Mouse (Mus musculus): ENCODE measurements around the gene Erg. TPM values are rescaled to one million over a fixed set of nuclear protein-coding genes. Genes with fewer than 3 reads are reported as not detected.

Gene Erg
- 1 to 10 TPM; 6.8 to 9.2 TPM for total RNA-seq (2021)
- long read RNA-seq, experiment 1, partial matches to known transcripts = 0 of 1 reads
- long read RNA-seq, experiment 1, other reads (novel, unspliced or antisense) = 1 of 1 reads
- long read RNA-seq, experiment 2, partial matches to known transcripts = 0 of 1 reads
- long read RNA-seq, experiment 2, other reads (novel, unspliced or antisense) = 0 of 1 reads

DNA sequence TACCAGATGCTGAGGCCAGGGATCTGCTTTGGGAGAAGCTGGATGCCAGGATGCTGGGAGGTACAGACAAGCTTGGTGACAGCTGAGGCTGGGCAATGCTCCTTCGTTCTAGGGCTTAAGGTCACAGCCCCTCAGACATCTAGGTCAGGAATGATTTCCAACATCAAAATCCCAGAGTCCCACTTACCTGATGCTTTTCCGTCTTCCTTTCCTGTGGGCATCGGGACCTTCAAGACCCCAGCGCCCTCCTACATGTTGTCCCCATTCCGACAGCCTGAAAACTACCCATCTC, at the start of gene Erg:
Gene Erg (minus strand): TSS at position 283 of the 292 bp plus-strand sequence.
- no peak for DNase-seq (ENCODE audit: low spot score)

GRCm38 (mm10) chr16:95631816-95632215, 45.4 kb upstream of the Erg start:
- no peak for DNase-seq (ENCODE audit: low spot score)

GRCm38 (mm10) chr16:95623876-95624770, 37.7 kb upstream of the Erg start:
- DNase-seq (ENCODE audit: low spot score) = no peak

DNA sequence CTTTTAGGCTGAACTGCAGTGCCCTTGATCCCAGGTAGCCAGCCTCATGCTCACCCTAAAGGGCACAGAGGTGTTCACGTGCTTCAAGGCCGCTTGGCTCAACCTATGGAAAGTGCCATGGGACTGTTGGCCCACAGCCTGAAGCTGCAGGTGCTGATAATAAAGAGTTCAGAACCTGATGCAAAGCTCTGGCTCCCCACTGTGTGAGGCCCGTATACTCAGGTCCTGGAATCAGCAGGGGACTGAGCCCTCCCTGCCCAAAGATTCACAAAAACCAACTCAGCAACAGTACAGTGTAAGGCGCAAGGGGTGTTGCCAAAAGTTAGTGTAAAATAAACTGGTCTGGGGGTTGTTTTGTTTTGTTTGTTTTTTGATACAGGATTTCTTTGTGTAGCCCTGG, 36.7 kb upstream of the Erg start:
- no peak for DNase-seq (ENCODE audit: low spot score)

DNA sequence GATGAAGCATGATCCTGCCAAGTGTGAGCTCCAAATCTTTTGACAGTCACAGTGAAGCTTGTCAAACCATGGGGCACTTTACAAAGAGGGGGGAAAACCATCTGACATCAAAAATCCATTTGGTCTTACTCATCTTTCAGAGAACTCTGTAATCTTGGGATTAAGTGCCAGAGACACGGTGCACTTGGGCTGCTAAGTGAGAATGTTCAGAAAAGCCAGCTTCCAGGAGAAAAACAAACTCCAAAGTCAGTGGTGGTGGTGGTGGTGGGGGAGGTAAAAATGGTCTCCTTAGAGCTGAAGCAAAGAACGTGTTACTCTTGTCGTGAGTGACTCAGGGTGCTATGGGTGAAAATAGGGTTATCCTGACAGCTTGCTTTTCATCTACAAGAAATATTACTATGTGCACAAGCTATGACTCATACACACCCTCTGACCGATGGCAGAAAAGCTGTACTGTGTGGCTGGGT, 33.5 kb upstream of the Erg start:
- no peak for DNase-seq (ENCODE audit: low spot score)

GRCm38 (mm10) chr16:95618206-95618605, 31.8 kb upstream of the Erg start:
- no peak for DNase-seq (ENCODE audit: low spot score)

GRCm38 (mm10) chr16:95617720-95618119, 31.3 kb upstream of the Erg start:
- no peak for DNase-seq (ENCODE audit: low spot score)

DNA sequence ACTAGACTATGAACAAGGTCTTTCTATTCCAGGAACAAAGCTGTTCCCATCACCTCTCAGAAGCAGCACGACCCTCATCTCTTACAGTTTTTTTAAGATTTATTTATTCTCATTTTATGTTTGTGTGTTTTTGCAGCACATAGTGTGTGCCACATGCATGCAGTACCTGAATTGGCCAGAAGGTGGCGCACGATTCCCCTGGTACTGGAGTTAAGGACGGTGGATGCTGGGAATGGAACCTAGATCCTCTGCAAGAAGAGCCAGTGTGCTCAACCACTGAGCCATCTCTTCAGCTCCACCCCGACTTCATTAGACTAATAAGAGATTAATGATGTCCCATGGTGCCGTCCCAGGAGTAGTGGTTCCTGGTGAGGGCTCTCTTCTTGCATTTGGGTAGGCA, 29.2 kb upstream of the Erg start:
- DNase-seq (ENCODE audit: low spot score) = peak; percentile 12

DNA sequence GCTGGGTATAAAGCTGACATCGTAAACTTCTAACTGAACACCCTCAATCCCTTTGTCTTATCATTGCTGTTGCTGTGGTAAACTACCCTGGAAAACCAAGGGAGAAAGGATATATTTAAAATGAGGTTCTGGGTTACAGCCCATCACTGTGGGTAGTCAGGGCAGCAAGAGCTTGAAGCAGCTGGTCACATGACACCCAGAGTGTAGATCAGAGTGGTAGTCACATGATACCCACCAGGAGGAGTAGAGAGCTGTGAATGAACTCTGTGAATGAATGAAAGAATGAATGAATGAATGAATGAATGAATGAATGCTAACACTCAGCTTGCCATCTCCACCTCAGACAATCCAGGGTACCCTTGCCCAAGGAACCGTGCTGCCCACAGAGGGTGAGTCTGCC, 28.1 kb upstream of the Erg start:
- DNase-seq (ENCODE audit: low spot score) = no peak

DNA sequence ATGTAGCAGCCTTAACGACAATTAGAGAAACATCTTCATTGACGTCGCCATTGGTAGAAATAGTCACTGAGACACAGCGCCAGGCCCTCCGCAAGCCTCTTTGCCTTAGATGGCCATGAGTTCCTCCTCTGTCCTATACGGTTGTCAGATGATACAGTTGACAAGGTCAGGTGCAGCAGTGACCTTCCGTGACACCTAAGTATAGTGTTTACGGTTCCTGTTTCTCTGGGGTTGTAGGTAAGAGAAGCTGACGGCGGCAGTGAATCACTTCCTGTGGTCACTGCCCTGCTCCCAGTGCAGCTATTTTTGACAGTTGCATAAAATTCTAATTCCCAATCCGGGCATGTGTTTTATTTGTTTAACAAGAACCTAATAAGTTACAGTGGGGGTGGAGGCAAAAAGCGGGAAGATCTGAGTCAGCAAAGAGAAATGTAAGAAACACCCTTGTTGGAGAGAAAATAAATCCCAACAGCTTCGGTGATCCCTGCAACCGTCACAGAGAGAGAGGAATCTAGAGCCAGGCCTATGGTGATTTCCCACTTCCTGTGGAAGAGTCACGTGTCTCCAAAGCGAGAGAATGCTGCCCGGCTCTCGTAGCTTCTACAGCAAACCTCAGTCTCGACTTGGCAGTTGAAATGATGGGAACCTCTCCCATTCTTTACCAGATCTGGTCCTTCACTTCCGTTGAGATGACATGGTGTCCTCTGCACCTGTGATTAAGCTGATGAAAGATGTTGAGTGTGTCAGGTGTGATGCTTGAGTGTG, 25.8 kb upstream of the Erg start:
- DNase-seq (ENCODE audit: low spot score) = no peak

DNA sequence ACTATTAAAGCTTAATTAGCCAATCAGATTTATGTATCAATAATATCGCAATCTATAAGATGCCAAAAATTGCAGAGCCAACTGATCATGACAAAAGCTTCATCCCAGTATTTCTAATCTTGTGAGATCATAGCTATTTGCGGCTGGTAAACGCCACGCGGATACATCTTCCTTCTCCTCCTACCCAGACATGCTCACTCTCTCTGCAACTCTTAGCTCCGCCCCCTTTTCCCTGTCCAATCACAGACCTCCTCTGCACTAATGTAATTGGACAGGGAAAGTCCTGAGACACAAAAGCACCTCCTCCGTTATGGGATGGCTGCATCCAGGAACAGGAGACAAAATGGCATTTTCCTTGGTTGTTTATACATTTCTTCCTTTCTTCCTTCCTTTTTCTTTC, 22.2 kb upstream of the Erg start:
- no peak for DNase-seq (ENCODE audit: low spot score)

GRCm38 (mm10) chr16:95605304-95605703, 18.9 kb upstream of the Erg start:
- peak; percentile 69 for DNase-seq (ENCODE audit: low spot score)

GRCm38 (mm10) chr16:95602504-95602903, 16.1 kb upstream of the Erg start:
- DNase-seq (ENCODE audit: low spot score) = no peak

DNA sequence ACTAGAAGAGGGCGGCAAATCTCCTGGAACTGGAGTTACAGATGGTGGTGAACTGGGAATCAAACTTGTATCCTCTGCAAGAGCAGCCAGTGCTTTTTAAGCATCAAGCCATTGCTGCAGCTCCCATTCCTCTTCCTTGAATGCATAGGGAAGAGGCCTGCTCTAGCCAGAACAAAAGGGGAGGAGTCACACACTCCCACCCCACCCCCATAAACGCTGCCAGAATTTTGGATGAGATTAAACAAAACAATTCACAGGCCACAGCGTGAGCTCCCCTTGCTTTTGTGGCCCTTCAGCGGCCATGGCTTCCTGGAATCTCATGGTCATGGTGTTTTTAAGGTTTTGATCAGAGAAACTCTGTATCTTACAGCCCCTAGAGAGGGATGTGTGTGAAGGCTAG, 15.4 kb upstream of the Erg start:
- no peak for DNase-seq (ENCODE audit: low spot score)

GRCm38 (mm10) chr16:95601219-95601580, 14.8 kb upstream of the Erg start:
- DNase-seq (ENCODE audit: low spot score) = no peak

DNA sequence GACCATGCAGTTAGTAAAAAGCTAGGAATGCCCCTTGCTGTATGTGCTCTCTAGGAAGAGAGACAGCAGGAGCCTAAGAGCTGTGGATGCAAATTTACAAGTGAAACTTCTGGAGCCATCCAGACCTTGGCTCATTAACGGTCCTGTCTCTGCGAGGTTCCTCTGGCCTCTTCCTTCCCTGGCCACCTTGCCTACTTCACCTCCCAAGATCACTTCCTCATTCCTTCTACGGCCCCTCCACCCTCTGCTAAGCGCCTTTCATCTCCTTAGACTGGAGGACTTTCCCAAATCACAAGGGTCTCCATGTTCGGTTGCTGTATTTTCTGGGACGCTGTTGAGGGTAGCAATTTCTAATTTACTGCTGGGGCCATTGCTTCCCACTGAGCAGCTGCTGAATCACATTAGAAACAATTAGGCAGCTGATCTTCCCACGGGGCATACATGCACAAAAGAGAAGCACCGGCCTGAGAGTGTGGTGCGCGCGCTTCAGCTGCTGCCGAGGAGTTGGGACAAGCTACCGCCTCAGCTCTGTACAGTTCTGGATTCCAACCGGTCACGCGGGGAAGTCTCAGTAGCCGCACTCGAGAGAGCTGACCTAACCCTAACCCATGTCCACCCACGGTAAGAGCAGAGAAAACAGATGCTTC, 14.3 kb upstream of the Erg start:
- no peak for DNase-seq (ENCODE audit: low spot score)

DNA sequence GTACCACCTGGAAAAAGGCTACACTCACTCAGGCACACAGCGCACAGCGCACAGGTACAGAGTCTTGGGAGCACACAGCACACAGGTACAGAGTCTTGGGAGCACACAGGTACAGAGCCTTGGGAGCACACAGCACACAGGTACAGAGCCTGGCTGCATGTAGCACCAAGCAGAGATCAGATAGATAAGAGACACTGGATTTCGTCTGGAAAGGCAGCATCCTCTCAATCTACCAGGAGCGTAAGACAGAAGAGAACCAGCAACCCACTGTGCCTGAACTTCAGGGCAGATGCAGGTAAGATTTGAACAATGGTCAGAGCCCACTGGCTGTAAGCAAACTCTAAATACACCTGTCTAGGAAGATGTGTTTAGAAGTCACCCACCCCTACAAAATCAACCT, 12.5 kb upstream of the Erg start:
- DNase-seq (ENCODE audit: low spot score) = no peak

DNA sequence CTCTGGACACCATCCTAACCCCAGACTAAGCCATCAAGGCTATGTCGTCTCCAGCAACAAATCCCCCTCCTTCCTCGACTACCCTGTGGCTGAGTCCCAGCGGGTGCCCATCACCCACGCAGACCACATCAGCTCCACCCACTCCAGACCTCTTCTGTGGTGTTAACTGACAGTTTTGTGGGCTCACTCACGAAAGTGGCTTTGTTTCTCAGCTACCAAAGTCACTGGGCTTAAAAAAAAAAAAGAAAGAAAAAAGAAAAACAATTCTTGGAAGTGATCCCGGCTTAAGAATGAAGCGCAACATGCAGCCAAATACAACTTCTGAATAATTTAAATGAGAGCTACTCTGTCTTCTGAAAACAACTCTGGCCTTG, 11.2 kb upstream of the Erg start:
- no peak for DNase-seq (ENCODE audit: low spot score)

DNA sequence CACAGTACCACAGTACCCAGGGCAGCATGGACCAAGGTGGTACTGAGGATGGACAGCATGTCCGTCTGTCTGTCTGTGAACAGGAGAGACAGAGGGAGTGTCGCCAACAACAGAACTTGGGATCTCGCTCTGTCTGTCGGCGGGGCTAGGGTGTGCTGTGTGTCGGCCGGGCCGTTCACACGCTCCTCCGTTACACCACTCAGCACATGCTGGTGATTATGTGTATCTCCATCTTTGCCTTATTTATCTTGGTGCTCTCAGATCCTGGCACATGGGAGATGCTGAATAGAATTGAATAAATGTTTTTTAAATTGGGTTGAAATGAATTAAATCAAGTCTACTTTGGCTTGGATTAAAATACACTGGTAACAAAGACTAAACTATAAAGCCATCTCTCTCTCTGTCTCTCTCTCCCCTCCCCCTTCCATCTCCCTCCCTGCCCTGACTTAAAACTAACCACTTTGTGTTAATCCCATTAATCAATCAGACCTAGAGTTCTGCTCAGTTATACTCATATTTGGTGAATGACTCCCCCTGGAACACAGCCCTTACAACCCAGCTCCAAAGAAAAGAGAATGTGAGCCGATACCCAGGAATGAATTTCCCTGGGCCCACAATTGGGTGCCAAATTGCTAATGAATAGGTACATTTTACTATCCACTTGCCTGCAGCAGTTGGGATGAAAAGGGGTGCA, 10.6 kb upstream of the Erg start:
- no peak for DNase-seq (ENCODE audit: low spot score)

- no peak for DNase-seq (ENCODE audit: low spot score)
These were observed 2.5 kb upstream of the Erg start for GRCm38 (mm10) chr16:95588849-95589248.

GRCm38 (mm10) chr16:95586726-95587125, 333 bp upstream of the Erg start:
- no peak for DNase-seq (ENCODE audit: low spot score)
